Mouse (Mus musculus) limb, embryonic 12.5 days (tissue): ENCODE measurements at regions not wholly inside any gene's neighbourhood (a gene's known extent, or its start where the extent isn't known, plus 50 kb on each side); places are given as distances from the start of the nearest gene placed in this dataset.

Experiments
- ATAC-seq: fragments of 200-750 bp; cut with Nextera tagmentation; 2 replicates; pipeline ENCODE4 v1.8.0; 2017; ENCODE audit warnings: low read depth, moderate TSS enrichment; ENCODE audit not compliant: insufficient number of reproducible peaks, insufficient read depth, low FRiP score, low TSS enrichment
- H3K27ac ChIP-seq: fragments of 300-500 bp; sonication (generic); 2 replicates; pipeline ENCODE4 v1.5.1; 2016; ENCODE audit warnings: mild to moderate bottlenecking, moderate library complexity
- H3K27me3 ChIP-seq: fragments of 300-500 bp; sonication (generic); 2 replicates; pipeline ENCODE4 v1.6.1; 2016; ENCODE audit warnings: mild to moderate bottlenecking, moderate library complexity
- H3K36me3 ChIP-seq: fragments of 300-500 bp; sonication (generic); 2 replicates; pipeline ENCODE4 v1.6.1; 2016; ENCODE audit warnings: mild to moderate bottlenecking, moderate library complexity
- H3K4me1 ChIP-seq: fragments of 300-500 bp; sonication (generic); replicated peaks from 2 replicates; pipeline ENCODE4 v1.6.1; 2016
- H3K4me2 ChIP-seq: fragments of 300-500 bp; sonication (generic); 2 replicates; pipeline ENCODE4 v1.6.1; 2016; ENCODE audit warnings: mild to moderate bottlenecking, moderate library complexity
- H3K4me3 ChIP-seq: fragments of 300-500 bp; sonication (generic); replicated peaks from 2 replicates; pipeline ENCODE4 v1.5.1; 2016; ENCODE audit warnings: mild to moderate bottlenecking
- H3K9ac ChIP-seq: fragments of 300-500 bp; sonication (generic); replicated peaks from 2 replicates; pipeline ENCODE4 v1.6.1; 2016; ENCODE audit warnings: mild to moderate bottlenecking, moderate library complexity
- H3K9me3 ChIP-seq: fragments of 300-500 bp; sonication (generic); 2 replicates; pipeline ENCODE4 v1.6.1; 2016; ENCODE audit warnings: mild to moderate bottlenecking, moderate library complexity
- WGBS: fragments of 180-500 bp; shearing (Covaris S2); methylation state at CpG from one replicate; pipeline ENCODE4 v1.1.7; 2016; 5-methylcytosine and 5-hydroxymethylcytosine counted together

GRCm38 (mm10) chr1:35948104-35948503 is 120.1 kb upstream of the Hs6st1 start:
- H3K9ac ChIP-seq: no peak overlapping the region
- H3K4me2 ChIP-seq: no peak overlapping the region
- H3K27me3 ChIP-seq: no peaks in the 10 kb centered on the region
- H3K4me1 ChIP-seq: no peaks in the 10 kb centered on the region
- ATAC-seq: no peak
- no peaks in the 10 kb centered on the region for H3K9me3 ChIP-seq
- no peak overlapping the region for H3K4me3 ChIP-seq
- no peak overlapping the region for H3K27ac ChIP-seq
- WGBS: 71% methylated on average over 5 of the region's 5 CpGs
- no peaks in the 10 kb centered on the region for H3K36me3 ChIP-seq

- no peak for ATAC-seq
- H3K4me2 ChIP-seq: no peak overlapping the region
- no peaks in the 10 kb centered on the region for H3K36me3 ChIP-seq
- H3K27ac ChIP-seq: no peak overlapping the region
- no peaks in the 10 kb centered on the region for H3K27me3 ChIP-seq
- H3K9ac ChIP-seq: no peak overlapping the region
- H3K4me1 ChIP-seq: no peaks in the 10 kb centered on the region
- H3K4me3 ChIP-seq: no peak overlapping the region
- no peaks in the 10 kb centered on the region for H3K9me3 ChIP-seq
- WGBS: 51% methylated on average over 4 of the region's 4 CpGs
Observed at GRCm38 (mm10) chr1:35951082-35951481, 117.1 kb upstream of the Hs6st1 start.

GRCm38 (mm10) chr1:35953721-35954120 is 114.5 kb upstream of the Hs6st1 start:
- WGBS: 39% methylated on average over 4 of the region's 4 CpGs
- H3K36me3 ChIP-seq: no peaks in the 10 kb centered on the region
- no peaks in the 10 kb centered on the region for H3K9me3 ChIP-seq
- H3K27ac ChIP-seq: no peak overlapping the region
- H3K27me3 ChIP-seq: no peaks in the 10 kb centered on the region
- H3K4me2 ChIP-seq: no peak overlapping the region
- no peak for ATAC-seq
- H3K4me1 ChIP-seq: no peaks in the 10 kb centered on the region
- no peak overlapping the region for H3K9ac ChIP-seq
- H3K4me3 ChIP-seq: no peak overlapping the region

GRCm38 (mm10) chr1:35957425-35958372 is 110.5 kb upstream of the Hs6st1 start:
- Histone ChIP-seq H3K4me2 (no peak overlapping the region), H3K27me3 (no peaks in the 10 kb centered on the region), H3K9ac (no peak overlapping the region), H3K27ac (no peak overlapping the region), H3K9me3 (no peaks in the 10 kb centered on the region), H3K4me3 (no peak overlapping the region), H3K4me1 (no peaks in the 10 kb centered on the region), H3K36me3 (no peaks in the 10 kb centered on the region)
- 84% methylated on average over 8 of the region's 8 CpGs for WGBS
- ATAC-seq: no peak

- Histone ChIP-seq H3K4me3 (no peak overlapping the region), H3K9me3 (no peaks in the 10 kb centered on the region), H3K36me3 (no peaks in the 10 kb centered on the region), H3K4me2 (no peak overlapping the region), H3K9ac (no peak overlapping the region), H3K27me3 (no peaks in the 10 kb centered on the region), H3K27ac (no peak overlapping the region), H3K4me1 (no peaks in the 10 kb centered on the region)
- WGBS: 84% methylated on average over 4 of the region's 4 CpGs
- no peak for ATAC-seq
Observed at GRCm38 (mm10) chr1:35959729-35960128, 108.5 kb upstream of the Hs6st1 start.

- Histone ChIP-seq H3K27me3 (no peaks in the 10 kb centered on the region), H3K4me1 (no peaks in the 10 kb centered on the region), H3K9ac (no peak overlapping the region), H3K4me2 (no peak overlapping the region), H3K4me3 (no peak overlapping the region), H3K36me3 (no peaks in the 10 kb centered on the region), H3K9me3 (peaks cover 4% of the 10 kb centered on the region; the same call in 1 of the 2 replicates), H3K27ac (no peak overlapping the region)
- ATAC-seq: no peak
- 95% methylated on average over 2 of the region's 2 CpGs for WGBS
Observed at GRCm38 (mm10) chr1:35960844-35961243, 107.4 kb upstream of the Hs6st1 start.

- no peaks in the 10 kb centered on the region for H3K27me3 ChIP-seq
- H3K27ac ChIP-seq: no peak overlapping the region
- no peak overlapping the region for H3K9ac ChIP-seq
- WGBS: 70% methylated on average over 6 of the region's 6 CpGs
- H3K36me3 ChIP-seq: no peaks in the 10 kb centered on the region
- no peaks in the 10 kb centered on the region for H3K4me1 ChIP-seq
- H3K4me3 ChIP-seq: no peak overlapping the region
- H3K4me2 ChIP-seq: no peak overlapping the region
- H3K9me3 ChIP-seq: peaks cover 4% of the 10 kb centered on the region; the same call in 1 of the 2 replicates
- ATAC-seq: no peak
Observed at GRCm38 (mm10) chr1:35961923-35962322, 106.3 kb upstream of the Hs6st1 start.

GRCm38 (mm10) chr1:35968489-35968888 is 99.7 kb upstream of the Hs6st1 start:
- H3K27ac ChIP-seq: peak overlapping the region; percentile 77
- no peak overlapping the region for H3K4me3 ChIP-seq

GRCm38 (mm10) chr1:35971435-35972189 is 96.6 kb upstream of the Hs6st1 start:
- Histone ChIP-seq H3K36me3 (no peaks in the 10 kb centered on the region), H3K27me3 (no peaks in the 10 kb centered on the region), H3K4me1 (peaks cover 42% of the 10 kb centered on the region), H3K9me3 (no peaks in the 10 kb centered on the region), H3K4me2 (no peak overlapping the region), H3K4me3 (no peak overlapping the region), H3K27ac (no peak overlapping the region), H3K9ac (no peak overlapping the region)
- ATAC-seq: no peak
- 41% methylated on average over 7 of the region's 7 CpGs for WGBS

More at GRCm38 (mm10) chr1:35968489-35968888, 99.7 kb upstream of the Hs6st1 start:
- Histone ChIP-seq H3K4me1 (peaks cover 32% of the 10 kb centered on the region), H3K9me3 (peaks cover 4% of the 10 kb centered on the region; the same call in 1 of the 2 replicates), H3K27me3 (no peaks in the 10 kb centered on the region), H3K36me3 (no peaks in the 10 kb centered on the region), H3K9ac (no peak overlapping the region), H3K4me2 (no peak overlapping the region)
- ATAC-seq: peak; percentile 40; the same call in 1 of the 2 replicates

- ATAC-seq: no peak
- 39% methylated on average over 5 of the region's 5 CpGs for WGBS
- Histone ChIP-seq H3K9ac (no peak overlapping the region), H3K36me3 (no peaks in the 10 kb centered on the region), H3K9me3 (no peaks in the 10 kb centered on the region), H3K27ac (0 out of 2 replicates have a peak overlapping the region, but pooled peaks have one; percentile 17), H3K4me2 (no peak overlapping the region), H3K27me3 (no peaks in the 10 kb centered on the region), H3K4me1 (peaks cover 42% of the 10 kb centered on the region), H3K4me3 (no peak overlapping the region)
Observed at GRCm38 (mm10) chr1:35972190-35972584, 96.0 kb upstream of the Hs6st1 start.

- Histone ChIP-seq H3K36me3 (no peaks in the 10 kb centered on the region), H3K9ac (no peak overlapping the region), H3K4me1 (peaks cover 33% of the 10 kb centered on the region), H3K27me3 (no peaks in the 10 kb centered on the region), H3K27ac (peak overlapping the region; percentile 41; the same call in 1 of the 2 replicates), H3K9me3 (no peaks in the 10 kb centered on the region), H3K4me3 (no peak overlapping the region), H3K4me2 (no peak overlapping the region)
- WGBS: 22% methylated on average over 9 of the region's 9 CpGs
- 0 out of 2 replicates have a peak, but pooled peaks have one; percentile 22 for ATAC-seq
Observed at GRCm38 (mm10) chr1:35973386-35973785, 94.8 kb upstream of the Hs6st1 start.
